Mouse (Mus musculus) midbrain, postnatal 0 days (tissue): ENCODE measurements around the gene Ube2h. TPM values are rescaled to one million over a fixed set of nuclear protein-coding genes. Genes with fewer than 3 reads are reported as not detected.

Experiments used
- ATAC-seq: fragments of 200-750 bp; cut with Nextera tagmentation; 2 replicates; pipeline ENCODE4 v1.8.0; 2017; ENCODE audit warnings: moderate number of reproducible peaks, mild to moderate bottlenecking, moderate TSS enrichment, moderate library complexity; ENCODE audit not compliant: low FRiP score
- DNase-seq: peaks from one replicate; pipeline ENCODE4 v3.0.0-alpha.2; 2015; ENCODE audit warnings: low spot score
- H3K27ac ChIP-seq: fragments of 300-500 bp; sonication (generic); 2 replicates; pipeline ENCODE4 v1.5.1; 2014; ENCODE audit warnings: low read depth, mild to moderate bottlenecking, low read length, mixed read lengths
- H3K27me3 ChIP-seq: fragments of 300-500 bp; sonication (generic); 2 replicates; pipeline ENCODE4 v1.6.1; 2014; ENCODE audit warnings: low read length, control low read depth, mixed read lengths; ENCODE audit not compliant: insufficient read depth
- H3K36me3 ChIP-seq: fragments of 300-500 bp; sonication (generic); 2 replicates; pipeline ENCODE4 v1.6.1; 2014; ENCODE audit warnings: low read length, control low read depth, mixed read lengths; ENCODE audit not compliant: insufficient read depth
- H3K4me1 ChIP-seq: fragments of 300-500 bp; sonication (generic); 2 replicates; pipeline ENCODE4 v1.6.1; 2014; ENCODE audit warnings: mild to moderate bottlenecking, control low read depth, antibody characterized with exemption, low read length, mixed read lengths; ENCODE audit not compliant: insufficient read depth
- H3K4me2 ChIP-seq: fragments of 300-500 bp; sonication (generic); 2 replicates; pipeline ENCODE4 v1.6.1; 2014; ENCODE audit warnings: low read depth, mild to moderate bottlenecking, low read length, mixed read lengths; ENCODE audit not compliant: poor library complexity, severe bottlenecking
- H3K4me3 ChIP-seq: fragments of 300-500 bp; sonication (generic); 2 replicates; pipeline ENCODE4 v1.5.1; 2014; ENCODE audit warnings: low read depth, mild to moderate bottlenecking, low read length, moderate library complexity
- H3K9ac ChIP-seq: fragments of 300-500 bp; sonication (generic); replicated peaks from 2 replicates; pipeline ENCODE4 v1.6.1; 2014; ENCODE audit warnings: mild to moderate bottlenecking, low read length, moderate library complexity, mixed read lengths; ENCODE audit not compliant: poor library complexity, severe bottlenecking
- H3K9me3 ChIP-seq: fragments of 300-500 bp; sonication (generic); 2 replicates; pipeline ENCODE4 v1.6.1; 2016; ENCODE audit warnings: low read length, control low read depth
- CTCF ChIP-seq: IDR thresholded peaks from 2 replicates; pipeline ENCODE4 v1.5.1; 2016; ENCODE audit warnings: antibody characterized with exemption, mild to moderate bottlenecking
- WGBS: fragments of 180-500 bp; shearing (Covaris S2); extraction: QIAGEN DNeasy Blood & Tissue Kit; methylation state at CpG from one replicate; pipeline ENCODE4 v1.1.7; 2014; 5-methylcytosine and 5-hydroxymethylcytosine counted together
- polyA plus RNA-seq: library from polyadenylated mRNA; unstranded; fragments of >200 nt; fragmentation: Nextera tagmentation; extraction: Ambion mirVana; gene quantifications from 2 replicates; pipeline ENCODE4 v1.2.1, GENCODE M21; 2015
- total RNA-seq: library from RNA; depleted of rRNA; stranded (reverse); fragments of >200 nt; gene quantifications from 2 replicates; pipeline ENCODE4 v1.2.3, GENCODE M21; 2014

Ube2h gene
- total and polyA plus RNA-seq, 2 experiments from 2014 or later: 43.1 to 47.8 TPM

- Histone ChIP-seq H3K9me3 (no peaks in the 10 kb centered on the region), H3K9ac (no peak overlapping the region), H3K4me1 (0 out of 2 replicates have a peak, but pooled peaks cover 3% of the 10 kb centered on the region), H3K36me3 (no peaks in the 10 kb centered on the region), H3K4me3 (no peak overlapping the region), H3K27me3 (peaks cover 49% of the 10 kb centered on the region), H3K27ac (no peak overlapping the region), H3K4me2 (no peak overlapping the region)
- ATAC-seq (no peak), DNase-seq (no peak)
- 24% methylated on average over 11 of the region's 11 CpGs for WGBS
- TF ChIP-seq CTCF: no peak
Measured at GRCm38 (mm10) chr6:30179046-30179445, 125.3 kb downstream of the Ube2h start.

GRCm38 (mm10) chr6:30178023-30178639 lies 126.2 kb downstream of the Ube2h start:
- Histone ChIP-seq H3K36me3 (no peaks in the 10 kb centered on the region), H3K27me3 (peaks cover 59% of the 10 kb centered on the region), H3K27ac (no peak overlapping the region), H3K9ac (no peak overlapping the region), H3K9me3 (no peaks in the 10 kb centered on the region), H3K4me3 (no peak overlapping the region), H3K4me1 (0 out of 2 replicates have a peak, but pooled peaks cover 3% of the 10 kb centered on the region), H3K4me2 (no peak overlapping the region)
- ATAC-seq: no peak
- DNase-seq: no peak
- WGBS: 1% methylated on average over 27 of the region's 27 CpGs
- no peak for TF ChIP-seq CTCF

DNA sequence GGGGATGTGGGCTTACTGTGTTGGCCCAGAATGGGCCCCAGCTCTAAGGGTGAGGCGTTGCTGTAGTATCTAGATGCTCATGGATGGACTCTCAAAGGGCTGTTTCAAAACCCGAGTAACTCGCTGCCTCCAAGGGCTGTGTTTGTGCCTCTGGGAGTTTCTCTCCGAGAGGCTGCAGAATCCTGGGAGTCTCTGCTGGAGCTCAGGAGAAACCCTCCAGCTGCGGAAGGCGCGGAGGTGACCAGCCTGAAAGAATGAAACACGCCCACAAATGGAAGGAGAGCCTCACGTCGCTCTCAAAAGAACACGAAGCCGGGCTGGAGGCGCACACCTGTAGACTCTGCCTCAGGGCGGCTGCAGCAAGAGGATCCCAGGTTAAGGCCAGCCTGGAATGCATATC lies 127.0 kb downstream of the Ube2h start:
- Histone ChIP-seq H3K36me3 (no peaks in the 10 kb centered on the region), H3K27me3 (peaks cover 66% of the 10 kb centered on the region), H3K4me1 (0 out of 2 replicates have a peak, but pooled peaks cover 3% of the 10 kb centered on the region), H3K4me3 (no peak overlapping the region), H3K9ac (no peak overlapping the region), H3K4me2 (no peak overlapping the region), H3K9me3 (no peaks in the 10 kb centered on the region), H3K27ac (no peak overlapping the region)
- DNase-seq (no peak), ATAC-seq (no peak)
- no peak for TF ChIP-seq CTCF
- 2% methylated on average over 14 of the region's 14 CpGs for WGBS

- no peak for ATAC-seq
- Histone ChIP-seq H3K36me3 (no peaks in the 10 kb centered on the region), H3K27me3 (peaks cover 70% of the 10 kb centered on the region), H3K9ac (no peak overlapping the region), H3K4me3 (no peak overlapping the region), H3K9me3 (no peaks in the 10 kb centered on the region), H3K4me2 (no peak overlapping the region), H3K4me1 (0 out of 2 replicates have a peak, but pooled peaks cover 3% of the 10 kb centered on the region), H3K27ac (no peak overlapping the region)
- 4% methylated on average over 12 of the region's 12 CpGs for WGBS
- DNase-seq: no peak
- TF ChIP-seq CTCF: no peak
Measured at GRCm38 (mm10) chr6:30176496-30176895, 127.8 kb downstream of the Ube2h start.

DNA sequence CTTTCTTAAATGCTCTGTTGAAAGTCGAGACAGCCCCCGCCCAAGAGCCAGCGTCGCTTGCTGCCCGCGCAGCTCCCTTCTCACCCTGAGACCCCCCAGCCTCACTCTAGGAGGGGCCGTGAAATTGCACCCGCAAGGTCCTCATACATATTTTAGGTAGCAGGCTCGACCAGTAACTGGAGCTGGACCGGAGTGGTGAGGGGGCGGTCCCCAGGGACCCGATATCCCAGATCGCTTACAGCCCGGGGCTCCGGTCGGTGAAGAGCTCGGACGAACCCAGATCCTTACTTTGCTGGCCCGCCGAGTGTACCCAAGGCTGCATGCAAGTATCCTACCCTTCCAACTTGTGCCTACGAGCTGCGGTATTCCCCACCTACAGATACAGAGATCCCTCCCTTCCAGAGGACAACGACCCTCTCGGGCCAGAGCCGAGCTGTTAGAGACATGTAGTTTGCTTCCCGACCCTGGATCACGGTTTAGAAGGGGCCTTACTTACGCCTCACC lies 128.4 kb downstream of the Ube2h start:
- H3K27me3 ChIP-seq: peaks cover 70% of the 10 kb centered on the region
- under 1% methylated on average over 28 of the region's 28 CpGs for WGBS
- H3K9ac ChIP-seq: no peak overlapping the region
- H3K9me3 ChIP-seq: no peaks in the 10 kb centered on the region
- no peak for TF ChIP-seq CTCF
- no peak overlapping the region; the same call in 1 of the 2 replicates for H3K4me3 ChIP-seq
- DNase-seq (no peak), ATAC-seq (no peak)
- H3K36me3 ChIP-seq: no peaks in the 10 kb centered on the region
- H3K27ac ChIP-seq: no peak overlapping the region
- no peak overlapping the region for H3K4me2 ChIP-seq
- 0 out of 2 replicates have a peak, but pooled peaks cover 3% of the 10 kb centered on the region for H3K4me1 ChIP-seq

DNA sequence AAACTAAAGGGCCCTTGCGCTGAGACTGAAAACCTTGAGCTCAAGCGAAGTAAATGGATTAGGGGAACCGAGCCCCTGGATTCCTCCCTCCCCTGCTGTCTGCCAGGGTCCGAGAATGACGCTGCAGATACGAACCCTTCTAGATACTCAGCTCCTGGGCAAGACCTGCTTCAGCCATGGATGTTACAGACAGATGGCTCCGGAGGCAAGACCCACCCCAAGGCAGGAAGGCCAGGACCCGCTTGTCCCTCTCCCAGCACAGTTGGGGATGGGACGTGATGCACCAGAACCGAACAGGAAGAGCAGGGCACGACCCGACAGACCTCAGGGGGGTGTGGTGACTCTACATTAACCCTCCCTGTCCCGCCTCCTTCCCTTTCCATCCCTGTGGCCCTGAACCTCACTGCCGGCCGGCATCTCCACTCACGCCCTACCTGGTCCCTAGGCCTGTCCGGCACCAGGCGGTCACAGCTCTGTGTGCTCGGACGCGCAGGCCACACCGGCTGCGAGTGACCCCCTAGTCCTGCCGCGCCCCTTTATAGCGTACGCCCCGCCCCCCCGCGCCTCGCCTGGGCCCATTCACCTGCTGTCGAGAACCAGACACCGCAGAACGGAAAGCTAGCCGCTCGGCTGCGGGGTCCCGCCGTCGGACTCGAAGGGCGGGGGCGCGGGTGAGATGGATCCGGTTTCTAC lies 129.0 kb downstream of the Ube2h start:
- TF ChIP-seq CTCF: no peak

More for the DNA sequence above, 129.0 kb downstream of the Ube2h start:
- ATAC-seq (peak; percentile 31; the same call in 1 of the 2 replicates), DNase-seq (no peak)
- Histone ChIP-seq H3K4me3 (no peak overlapping the region; the same call in 1 of the 2 replicates), H3K4me2 (no peak overlapping the region), H3K36me3 (no peaks in the 10 kb centered on the region), H3K27me3 (peaks cover 71% of the 10 kb centered on the region), H3K9ac (no peak overlapping the region), H3K9me3 (no peaks in the 10 kb centered on the region), H3K4me1 (0 out of 2 replicates have a peak, but pooled peaks cover 3% of the 10 kb centered on the region), H3K27ac (no peak overlapping the region)
- WGBS: under 1% methylated on average over 45 of the region's 45 CpGs
